Mouse (Mus musculus) activated CD4-positive, CD25-positive, alpha-beta regulatory T cell, adult 4 months (primary cell): ENCODE data around the gene Lig3. TPM values are rescaled to one million over a fixed set of nuclear protein-coding genes. Genes with fewer than 3 reads are reported as not detected.
"Not testable (repeated sequence)": the region's sequence is repeated elsewhere in the genome, so short reads cannot be mapped to it uniquely, and the experiment has no call there.

Experiments
- ATAC-seq: one replicate; pipeline ENCODE4 v1.8.0; 2017
- polyA plus RNA-seq, 2 experiments: library from polyadenylated mRNA; unstranded; fragments of 100-300 nt; shearing (Covaris generic); gene quantifications; one replicate each; pipeline ENCODE4 v1.2.1; 2017

The Lig3 gene
- polyA plus RNA-seq, 2 experiments from 2014 or later = 15.5 to 18.6 TPM

DNA sequence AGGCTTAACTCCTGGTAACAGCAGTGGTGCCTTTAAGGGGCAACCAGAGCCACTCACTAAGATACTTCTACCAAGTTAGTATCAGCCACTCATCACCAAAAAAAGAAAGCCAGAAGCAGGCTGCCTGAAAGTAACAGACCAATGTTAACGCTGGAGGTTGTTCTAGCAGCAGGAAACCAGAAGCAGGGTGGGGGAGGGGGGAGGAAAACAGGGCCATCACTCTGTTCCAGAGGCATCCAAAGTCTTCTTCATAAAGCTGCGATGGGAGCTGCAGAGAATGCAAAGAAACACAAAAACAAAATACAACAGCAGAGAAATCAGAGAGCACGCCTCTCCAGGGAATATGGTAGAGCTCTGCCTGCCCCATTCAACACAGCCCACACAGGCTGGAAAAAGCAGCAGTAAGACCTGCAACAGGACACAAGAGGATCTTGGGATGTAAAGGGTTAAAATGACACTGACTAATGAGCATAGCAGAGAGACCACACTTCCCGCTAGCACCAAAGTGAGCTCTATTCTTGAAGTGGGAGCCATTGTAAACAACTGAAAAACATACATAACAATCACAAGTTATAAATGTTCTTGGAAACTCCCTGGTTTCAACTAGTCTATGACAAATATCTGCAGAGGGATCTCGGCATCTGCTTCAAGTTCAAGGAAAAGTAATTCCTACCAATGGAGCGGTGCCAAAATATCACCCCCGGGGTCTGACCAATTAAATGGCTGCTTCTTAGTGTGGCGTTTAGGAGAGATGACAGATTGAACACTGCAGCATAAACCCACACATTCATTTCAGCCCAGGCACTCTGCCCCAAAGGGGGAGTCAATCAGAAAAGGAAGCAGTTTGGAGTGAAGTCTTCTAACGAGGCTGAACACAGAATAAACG lies 50.3 kb downstream of the Lig3 start:
- ATAC-seq = no peak

DNA sequence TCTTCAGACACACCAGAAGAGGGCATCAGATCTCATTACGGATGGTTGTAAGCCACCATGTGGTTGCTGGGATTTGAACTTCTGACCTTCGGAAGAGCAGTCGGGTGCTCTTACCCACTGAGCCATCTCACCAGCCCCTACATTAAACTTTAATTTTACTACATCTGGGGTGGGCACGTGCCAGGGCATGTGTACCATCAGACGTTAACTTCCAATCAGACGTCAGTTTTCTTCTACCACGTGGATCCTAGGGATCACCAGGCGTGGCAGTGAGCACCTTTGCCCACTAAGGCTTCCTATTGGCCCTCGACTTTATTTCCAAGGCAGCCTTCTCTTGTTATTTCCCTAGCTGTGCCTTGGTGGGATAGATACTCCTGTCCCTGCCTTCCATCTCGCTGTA lies 51.5 kb downstream of the Lig3 start:
- ATAC-seq = not testable (repeated sequence)

DNA sequence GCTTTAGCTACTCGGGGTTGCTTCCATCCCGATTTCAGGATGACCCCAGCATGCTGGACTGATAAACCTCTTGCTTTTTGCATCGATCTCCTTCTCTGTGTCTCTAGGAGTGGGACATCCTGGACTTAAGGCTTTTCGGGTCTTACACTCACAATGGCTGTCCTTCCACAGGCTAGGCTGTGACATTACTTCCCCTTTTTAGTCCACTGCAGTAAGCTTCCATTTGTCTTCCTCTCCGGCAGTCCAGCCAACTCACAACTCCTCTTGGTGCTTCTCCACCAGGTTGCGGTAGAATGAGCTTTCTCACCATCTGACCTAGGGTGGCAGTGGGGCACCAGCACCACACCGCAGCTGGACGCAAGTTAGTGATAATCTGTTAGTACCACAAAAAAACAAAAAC lies 53.0 kb downstream of the Lig3 start:
- no peak for ATAC-seq

DNA sequence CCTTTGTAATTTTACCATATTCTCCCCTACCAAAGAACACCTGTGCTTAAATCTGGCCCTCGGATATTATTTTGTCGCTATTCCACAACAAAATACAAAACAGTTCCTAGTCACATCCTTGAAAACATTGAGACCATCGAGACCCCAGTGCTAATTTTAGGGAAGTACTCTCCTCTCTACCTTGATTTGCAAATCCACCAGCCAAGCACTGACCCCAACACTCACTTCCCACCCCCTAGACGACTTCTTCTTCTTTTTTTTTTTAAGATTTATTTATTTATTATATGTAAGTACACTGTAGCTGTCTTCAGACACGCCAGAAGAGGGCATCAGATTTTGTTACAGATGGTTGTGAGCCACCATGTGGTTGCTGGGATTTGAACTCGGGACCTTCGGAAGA lies 53.5 kb downstream of the Lig3 start:
- ATAC-seq = not testable (repeated sequence)

DNA sequence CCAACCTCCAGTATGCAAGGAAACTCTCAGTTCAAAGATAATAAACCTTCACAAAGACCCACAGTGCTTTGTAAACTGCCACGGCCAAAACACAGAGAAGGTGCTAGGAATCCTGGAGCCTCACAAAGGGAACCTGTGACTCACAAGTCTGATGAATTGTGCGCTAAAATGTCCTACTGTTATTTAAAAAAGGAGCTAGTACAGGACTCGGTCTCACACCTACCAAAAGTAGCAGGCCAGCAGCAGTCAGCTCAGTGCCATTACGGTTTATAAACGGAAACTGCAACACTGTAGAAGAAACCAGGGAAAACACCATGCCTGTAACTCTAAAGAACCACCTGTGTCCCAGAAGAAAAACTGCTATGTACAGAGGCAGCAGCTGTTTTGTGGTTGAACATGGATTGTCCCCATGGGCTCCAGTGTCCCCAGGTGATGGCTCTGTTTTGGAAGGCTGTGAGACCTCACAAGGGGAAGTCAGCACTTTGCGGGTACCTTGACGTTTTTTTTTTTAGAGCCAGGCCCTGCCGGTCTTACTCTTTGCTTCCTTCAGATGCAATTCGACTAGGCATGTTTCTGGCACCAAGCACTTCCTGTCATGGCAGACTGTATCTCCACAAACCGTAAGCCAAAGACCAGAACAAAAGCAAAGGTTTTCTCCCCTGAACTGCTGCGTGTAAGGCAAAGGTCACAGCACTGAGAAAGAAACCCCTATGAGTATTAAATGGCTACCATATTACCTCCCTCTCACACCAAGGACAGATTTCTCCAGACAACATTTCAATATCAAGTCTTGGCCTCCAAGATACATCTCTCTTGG lies 54.9 kb downstream of the Lig3 start:
- ATAC-seq = no peak

DNA sequence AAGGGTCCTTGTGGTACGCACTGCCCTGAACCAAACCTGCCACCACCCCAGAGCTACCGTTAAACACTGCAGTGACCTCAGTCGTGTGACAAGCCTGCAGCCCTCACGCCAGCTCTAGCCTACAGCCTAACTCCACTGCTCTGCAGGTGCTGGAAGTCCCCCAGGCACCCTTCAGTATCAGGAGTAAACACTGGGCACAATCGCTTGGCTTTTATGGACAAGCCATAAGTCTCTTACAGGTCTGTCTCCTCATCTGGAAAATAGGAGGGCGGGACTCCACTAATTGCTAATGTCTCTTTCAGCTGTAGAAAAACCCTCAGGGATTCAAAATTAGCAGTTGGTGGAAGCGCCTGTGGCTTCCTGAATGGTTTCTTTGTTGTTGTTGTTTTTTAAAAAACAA lies 56.3 kb downstream of the Lig3 start:
- ATAC-seq = no peak

DNA sequence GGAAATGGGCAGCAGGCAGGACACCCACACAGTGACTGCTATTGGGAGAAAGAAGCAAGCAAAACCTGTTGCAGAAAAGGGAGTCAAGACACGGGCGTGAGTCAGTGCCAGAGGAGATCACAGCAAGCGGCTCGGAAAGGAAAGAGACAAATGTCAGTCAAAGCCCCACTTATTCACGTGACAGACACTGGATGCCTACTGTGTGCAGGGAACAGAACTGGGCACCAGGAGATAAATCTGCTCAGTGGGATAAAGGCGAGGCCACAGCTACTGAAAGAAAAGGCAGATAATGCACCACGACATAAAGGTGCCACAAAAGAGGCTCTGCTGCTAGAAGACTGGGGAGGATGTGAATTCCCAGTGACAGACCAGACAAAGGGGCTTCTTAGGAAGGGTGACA lies 56.9 kb downstream of the Lig3 start:
- no peak for ATAC-seq

DNA sequence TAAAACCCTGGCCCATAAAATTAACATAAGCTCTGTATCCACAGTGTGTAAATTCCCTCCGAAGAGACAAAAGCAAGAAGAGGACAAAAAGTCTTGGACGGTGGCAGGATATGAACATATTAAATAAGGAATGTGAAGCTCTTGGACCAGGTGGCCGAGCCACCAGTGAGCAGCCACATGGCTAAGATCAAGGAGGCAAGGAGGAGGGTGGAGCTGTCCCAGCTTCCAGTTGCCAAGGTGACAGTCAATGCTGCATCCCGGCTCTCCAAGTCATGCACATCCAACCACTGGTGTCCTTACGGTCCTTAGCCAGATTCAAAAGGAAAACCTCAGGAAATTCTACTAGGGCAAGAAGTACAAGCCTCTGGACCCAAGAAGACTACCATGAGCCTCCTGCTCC lies 57.6 kb downstream of the Lig3 start:
- ATAC-seq = no peak

DNA sequence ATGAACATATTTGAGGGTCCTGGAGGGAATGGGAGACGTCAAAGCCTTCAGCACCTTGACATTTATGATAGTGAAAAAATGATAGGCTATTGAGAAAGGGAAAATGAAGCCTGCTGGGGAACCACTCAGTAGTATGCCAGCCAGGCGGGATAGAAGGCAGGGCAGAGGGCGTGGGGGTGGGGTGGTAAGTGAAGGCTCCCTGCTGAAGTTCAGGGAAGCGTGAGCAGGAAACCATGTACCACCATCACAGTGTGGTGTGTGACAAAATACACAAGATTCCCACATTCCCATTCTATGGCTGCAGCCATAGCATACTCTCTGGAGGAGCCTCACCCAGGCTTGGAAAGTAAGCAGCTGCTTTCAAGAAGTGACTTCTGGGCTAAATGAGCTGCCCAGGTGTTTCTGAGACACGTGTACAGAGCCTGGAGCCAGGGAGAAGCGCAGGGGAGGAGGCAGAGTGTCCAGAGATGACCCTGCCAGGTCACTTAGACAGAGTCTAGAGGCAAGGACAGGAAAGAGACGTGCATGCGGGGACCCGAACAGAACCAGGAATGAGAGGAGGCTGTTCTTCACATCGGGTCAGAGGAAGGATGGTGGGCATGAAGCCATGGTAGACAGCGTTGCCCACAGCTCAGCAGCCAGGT lies 64.0 kb downstream of the Lig3 start:
- ATAC-seq = no peak

DNA sequence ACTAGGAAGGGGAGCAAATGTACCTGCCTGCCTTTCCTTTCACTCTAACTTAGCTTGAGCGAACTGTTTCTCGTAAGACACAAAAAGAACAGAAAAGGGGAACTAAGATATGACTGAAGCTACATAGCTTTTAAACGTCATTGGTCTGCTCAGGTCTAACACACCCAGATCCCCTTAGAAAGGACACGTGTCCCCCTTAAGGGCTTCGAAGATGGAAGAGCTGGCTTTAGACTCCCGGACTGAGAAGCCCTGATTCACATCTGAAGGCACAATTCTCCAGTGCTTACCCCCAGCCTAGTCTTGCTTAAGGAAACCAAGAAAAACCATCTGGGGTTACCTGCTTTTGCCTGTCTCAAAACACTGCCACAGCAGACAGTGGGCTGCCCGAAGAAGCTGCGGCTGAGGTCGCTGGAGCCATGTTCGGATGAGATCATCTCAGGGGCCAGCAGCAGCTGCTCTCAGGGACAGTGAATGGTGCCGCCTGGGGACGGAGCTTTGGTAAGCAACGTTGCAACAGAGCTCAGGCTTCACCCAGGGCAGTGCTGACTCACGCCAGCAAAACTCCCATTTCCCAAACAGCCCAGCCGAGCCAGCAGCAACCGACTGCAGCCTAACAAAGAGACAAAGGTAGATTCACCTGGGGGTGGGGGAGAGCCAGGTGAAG lies 64.6 kb downstream of the Lig3 start:
- no peak for ATAC-seq

DNA sequence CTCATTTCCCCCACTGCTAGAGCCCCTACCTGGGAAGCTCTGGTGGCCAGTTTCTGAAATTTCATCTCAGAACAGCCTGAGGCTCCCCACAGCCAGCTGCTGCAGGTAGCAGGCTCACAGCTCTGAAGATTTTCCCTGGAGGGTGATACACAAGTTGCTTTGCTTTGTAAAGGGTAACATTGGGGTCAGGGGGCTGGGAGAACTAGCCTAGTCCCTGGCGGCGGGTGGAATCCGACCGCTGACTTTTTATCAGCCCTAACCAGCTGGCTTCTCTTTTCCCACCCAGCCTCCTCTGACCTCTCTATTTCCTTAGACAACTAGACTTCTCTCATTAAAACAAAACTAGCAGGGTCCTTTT lies 65.2 kb downstream of the Lig3 start:
- ATAC-seq = no peak

DNA sequence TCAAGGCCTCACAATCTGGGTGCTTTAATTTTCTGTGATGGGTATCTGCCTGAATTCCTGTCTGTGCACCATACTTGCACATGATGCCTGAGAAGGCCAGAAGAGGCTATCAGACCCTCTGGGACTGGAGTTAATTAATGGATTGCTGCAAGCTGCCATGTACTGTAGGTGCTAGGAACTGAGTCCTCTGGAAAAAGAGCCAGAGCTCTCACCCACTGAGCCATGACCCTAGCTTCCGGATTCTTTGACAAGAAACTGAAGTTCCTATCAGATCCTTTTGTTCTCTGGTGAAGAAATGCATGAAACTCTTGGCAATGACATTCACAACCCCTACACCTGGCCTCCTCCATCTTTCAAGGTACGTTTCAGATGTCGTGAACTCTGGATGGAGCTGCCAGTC lies 66.0 kb downstream of the Lig3 start:
- no peak for ATAC-seq

DNA sequence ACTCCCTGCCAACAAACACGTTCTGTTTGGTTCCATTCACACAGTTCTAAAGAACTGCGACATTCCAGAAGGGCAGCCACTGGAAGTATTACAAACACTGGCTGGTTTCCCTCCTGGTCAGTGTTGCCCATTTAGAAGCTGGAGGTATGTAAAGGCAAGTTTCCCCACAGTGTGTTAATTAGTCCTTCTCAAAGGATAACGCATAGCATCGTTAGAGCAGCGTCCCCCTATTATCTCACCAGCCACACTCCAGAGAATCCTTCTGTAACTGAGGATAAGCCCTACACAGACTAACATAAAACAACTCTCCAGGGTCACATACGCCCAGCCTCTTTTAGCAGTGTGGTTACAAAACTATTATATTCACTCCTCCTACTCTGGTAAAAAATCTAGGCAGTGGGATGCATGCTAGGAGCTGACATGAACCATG lies 66.7 kb downstream of the Lig3 start:
- no peak for ATAC-seq

DNA sequence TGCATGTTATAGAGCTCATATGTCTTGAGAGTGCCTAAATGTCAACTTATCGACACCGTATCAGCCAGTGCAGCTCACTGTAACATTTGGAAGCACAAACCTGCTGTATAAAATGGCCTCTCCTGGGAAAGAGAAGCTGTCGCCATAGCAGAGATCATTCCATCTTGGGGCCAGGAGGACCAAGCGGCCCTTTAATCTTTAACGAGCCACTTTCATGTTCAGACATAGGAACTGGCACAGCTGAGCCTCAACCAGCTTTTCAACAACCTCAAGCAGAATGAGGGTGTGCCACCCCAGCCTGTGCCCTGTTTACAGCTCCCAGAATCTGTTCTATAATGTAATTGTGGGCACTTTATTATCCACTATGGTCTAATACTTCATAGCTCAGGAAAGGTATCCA lies 69.4 kb downstream of the Lig3 start:
- no peak for ATAC-seq

DNA sequence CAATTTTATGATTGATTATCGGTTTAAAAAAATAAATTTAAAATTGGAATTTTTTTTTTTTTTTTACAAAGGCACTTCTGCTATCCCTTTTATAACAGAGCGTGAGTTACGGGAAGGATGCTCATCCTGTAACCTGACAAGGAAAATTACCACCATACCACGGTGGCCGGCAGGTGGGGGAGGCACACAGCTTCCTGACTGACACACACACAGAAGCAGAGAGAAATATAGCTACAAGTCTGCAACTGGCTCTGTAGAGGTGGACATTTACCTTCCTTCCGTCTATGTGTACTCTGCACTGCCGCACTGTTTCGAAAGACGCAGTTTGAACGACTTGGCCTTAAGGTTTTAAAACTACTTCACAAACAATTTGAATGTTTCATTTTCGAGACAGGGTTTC lies 71.2 kb downstream of the Lig3 start:
- no peak for ATAC-seq

DNA sequence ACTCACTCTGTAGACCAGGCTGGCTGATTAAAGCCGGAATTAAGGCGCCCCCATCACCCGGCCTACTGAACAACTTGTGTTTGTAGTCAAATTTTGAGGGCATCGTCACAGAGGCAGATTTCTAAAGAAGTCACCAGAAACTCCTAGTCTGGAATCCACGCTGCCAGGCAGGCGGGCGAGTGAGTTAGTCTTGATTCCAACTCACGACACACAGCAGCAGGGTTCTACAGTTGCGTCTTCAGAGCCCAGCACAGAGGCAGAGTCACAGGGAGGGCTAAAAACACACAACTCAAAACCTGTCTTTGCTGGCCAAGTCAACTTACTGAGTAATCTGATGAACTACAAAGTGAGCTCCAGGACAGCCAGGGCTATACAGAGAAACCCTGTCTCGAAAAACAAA lies 71.6 kb downstream of the Lig3 start:
- ATAC-seq = no peak

DNA sequence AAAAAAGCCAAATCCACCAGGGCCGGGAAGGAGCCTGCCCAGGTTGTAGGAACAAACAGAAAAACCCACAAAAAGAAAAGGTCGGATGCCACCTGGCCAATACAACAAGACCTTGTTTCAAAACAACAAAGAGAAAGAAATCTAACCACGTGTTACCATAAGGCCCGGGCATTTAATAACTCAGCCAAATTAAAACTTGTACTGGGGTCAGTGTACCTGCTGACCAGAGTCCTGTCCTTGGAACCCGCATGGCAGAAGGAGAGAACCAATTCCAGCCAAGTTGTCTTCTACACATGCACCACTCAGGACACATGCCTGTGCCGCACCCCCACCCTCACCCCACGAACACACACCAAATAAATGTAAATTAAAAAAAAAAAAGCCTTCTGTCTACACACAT lies 72.0 kb downstream of the Lig3 start:
- ATAC-seq = no peak

Other genes starting within 250 kb of the Lig3 start
- gene Cct6b, start 16.8 kb upstream of the Lig3 start, polyA plus RNA-seq = under 1 TPM in 1 of 2 experiments, not detected in 1; 0.67 TPM
- gene Zfp830, start 16.8 kb upstream of the Lig3 start, polyA plus RNA-seq = 10 to 100 TPM; 31.2 to 33.4 TPM
- 1 to 10 TPM; 7.9 to 9.4 TPM for gene Rffl, start 90.1 kb downstream of the Lig3 start, polyA plus RNA-seq
- gene Rad51d, start 109.5 kb downstream of the Lig3 start, polyA plus RNA-seq = 10 to 100 TPM; 21.4 to 28.1 TPM
- gene Fndc8, start 111.0 kb downstream of the Lig3 start, polyA plus RNA-seq = under 1 TPM in 1 of 2 experiments, not detected in 1; 0.25 TPM
- 10 to 100 TPM; 34.6 to 37.7 TPM for gene Nle1, start 127.3 kb downstream of the Lig3 start, polyA plus RNA-seq
- gene Unc45b, start 129.4 kb downstream of the Lig3 start, polyA plus RNA-seq = not detected
- 10 to 100 TPM; 28.0 to 37.3 TPM for gene Slfn5, start 170.2 kb downstream of the Lig3 start, polyA plus RNA-seq
- 10 to 100 TPM; 16.2 to 24.2 TPM for gene Slfn9, start 210.7 kb downstream of the Lig3 start, polyA plus RNA-seq
- 10 to 100 TPM; 61.2 to 85.7 TPM for gene Slfn8, start 239.7 kb downstream of the Lig3 start, polyA plus RNA-seq